Mouse (Mus musculus): ENCODE measurements at regions not wholly inside any gene's neighbourhood (a gene's known extent, or its start where the extent isn't known, plus 50 kb on each side); places are given as distances from the start of the nearest gene placed in this dataset.

- in situ Hi-C loops (cut with MboI, MseI): no loop called here
These were observed 73.3 kb upstream of the Lep start for GRCm38 (mm10) chr6:28986756-28987155.

DNA sequence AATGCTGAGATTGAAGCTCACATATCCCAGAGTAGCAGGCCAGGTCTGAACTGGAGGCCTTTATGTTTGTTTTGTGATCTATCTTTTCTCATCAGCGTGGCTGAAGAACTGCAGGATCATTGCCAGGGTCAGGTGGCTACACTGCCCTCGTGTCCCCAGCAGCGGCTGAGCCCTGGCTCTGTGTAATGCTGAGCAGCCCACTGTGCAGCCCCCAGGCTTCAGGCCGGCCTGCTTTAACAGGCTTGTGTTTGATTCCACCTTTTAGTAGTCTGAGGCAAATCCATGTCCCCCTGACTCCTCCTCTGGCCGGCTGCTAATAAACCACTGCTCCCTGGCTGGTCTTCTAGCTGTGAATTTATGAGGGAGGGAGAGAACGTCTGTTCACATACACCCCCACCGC lies 72.6 kb upstream of the Lep start:
- in situ Hi-C loops (cut with MboI, MseI): no loop called here

- in situ Hi-C loops (cut with MboI, MseI): no loop called here
These were observed 70.6 kb upstream of the Lep start for GRCm38 (mm10) chr6:28989433-28989832.

- in situ Hi-C loops (cut with MboI, MseI): no loop called here
These were observed 69.8 kb upstream of the Lep start for GRCm38 (mm10) chr6:28990210-28990609.

DNA sequence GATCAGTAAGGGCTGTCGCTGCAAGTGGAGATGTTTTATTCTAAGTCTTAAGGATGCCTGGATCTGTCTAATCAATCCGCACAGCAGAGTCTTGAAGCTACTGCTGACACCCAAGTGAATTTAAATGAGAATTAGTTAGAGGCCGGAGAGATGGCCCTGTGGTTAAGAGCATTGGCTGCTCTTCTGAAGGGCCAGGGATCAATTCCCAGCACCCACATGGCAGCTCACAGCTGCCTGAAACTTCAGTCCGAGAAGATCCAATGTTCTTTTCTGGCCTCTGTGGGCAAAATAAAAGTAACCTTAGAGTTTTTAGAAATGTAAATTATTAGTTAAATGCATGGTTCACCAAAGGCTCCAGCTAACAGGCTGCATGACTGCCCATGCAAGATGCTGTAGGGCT lies 65.5 kb upstream of the Lep start:
- in situ Hi-C loops (cut with MboI, MseI): no loop called here

DNA sequence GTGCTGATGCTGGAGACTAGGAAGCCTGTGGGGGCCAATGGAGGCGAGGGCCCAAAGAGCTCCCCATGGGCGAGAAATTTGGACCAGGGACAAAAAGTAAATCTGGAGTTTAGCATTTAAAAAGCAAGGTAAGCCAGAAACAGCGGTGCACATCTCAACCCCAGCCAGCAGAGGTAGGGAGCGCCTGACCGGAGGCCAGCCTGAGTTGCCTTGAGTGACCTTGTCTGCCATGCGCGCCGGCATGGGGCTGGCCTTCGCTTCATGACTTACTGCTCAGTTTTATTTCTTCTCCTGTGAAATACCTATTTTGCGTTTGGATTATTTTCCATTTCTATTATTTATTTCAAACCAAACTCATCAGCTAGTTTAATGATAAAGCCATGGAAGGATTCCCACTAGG lies 64.3 kb upstream of the Lep start:
- in situ Hi-C loops (cut with MboI, MseI): no loop called here

- in situ Hi-C loops (cut with MboI, MseI): loop anchor here (10.0 kb wide), 1 partner anchor 565 kb away; no protein-coding TSS in a partner anchor
These were observed 60.5 kb upstream of the Lep start for GRCm38 (mm10) chr6:28999386-29000094.

DNA sequence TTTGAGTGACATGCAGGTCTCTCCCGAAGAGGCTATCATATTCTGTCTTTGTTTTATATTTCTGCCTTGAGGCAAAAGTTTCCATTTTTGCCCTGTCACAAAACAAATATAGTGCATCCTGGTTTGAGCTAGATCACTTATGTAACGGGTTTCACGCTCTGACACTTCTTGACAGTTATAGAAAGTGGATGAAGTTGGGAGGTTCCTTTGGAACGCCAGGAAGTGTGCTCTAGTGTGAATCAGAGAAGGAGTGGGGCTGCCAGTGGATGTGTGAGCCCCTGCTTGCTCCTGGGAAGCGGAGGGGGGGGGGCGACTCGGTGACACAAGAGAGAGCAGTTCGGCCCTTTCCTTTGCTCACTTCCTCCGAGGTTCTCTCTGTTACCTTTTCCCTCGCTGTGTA lies 57.9 kb upstream of the Lep start:
- in situ Hi-C loops (cut with MboI, MseI): loop anchor here (10.0 kb wide), 1 partner anchor 567 kb away; no protein-coding TSS in a partner anchor

DNA sequence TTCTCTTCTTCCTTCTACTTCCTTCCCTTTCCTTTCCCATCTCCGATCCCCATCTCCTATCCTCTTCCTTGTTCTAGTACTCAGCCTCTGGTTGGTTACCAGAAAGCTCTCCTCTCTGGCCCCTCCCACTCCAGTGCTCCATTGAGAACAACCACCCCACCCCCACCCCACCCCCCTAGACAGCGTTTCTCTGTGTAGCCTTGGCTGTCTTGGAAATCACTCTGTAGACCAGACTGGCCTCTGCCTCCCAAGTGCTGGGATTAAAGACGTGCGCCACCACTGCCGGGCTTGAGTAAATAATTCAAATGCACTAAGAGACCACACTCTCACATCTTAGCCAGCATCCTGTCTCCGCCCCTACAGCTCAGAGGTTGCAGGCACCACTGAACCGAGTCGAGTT lies 57.2 kb upstream of the Lep start:
- in situ Hi-C loops (cut with MboI, MseI): loop anchor here (10.0 kb wide), 1 partner anchor 568 kb away; no protein-coding TSS in a partner anchor

GRCm38 (mm10) chr6:29005803-29006202 lies 54.2 kb upstream of the Lep start:
- in situ Hi-C loops (cut with MboI, MseI): loop anchor here (10.0 kb wide), 1 partner anchor 571 kb away; no protein-coding TSS in a partner anchor

Measured in T-helper 2 cell (primary cell).